Mouse (Mus musculus): ENCODE results near the gene Eif1ad. TPM values are rescaled to one million over a fixed set of nuclear protein-coding genes. Genes with fewer than 3 reads are reported as not detected.

The Eif1ad gene
- polyA plus RNA-seq, 1 experiment from 2014 or later = 99.4 TPM

GRCm38 (mm10) chr19:5356080-5356479 lies 10.5 kb upstream of the Eif1ad start:
- H3K4me3 ChIP-seq = no peak overlapping the region
- DNase-seq (ENCODE audit: low spot score) = no peak
- H3K36me3 ChIP-seq = no peaks in the 10 kb centered on the region
- no peak overlapping the region for H3K27ac ChIP-seq
- H3K9me3 ChIP-seq (replicated peaks) = no peaks in the 10 kb centered on the region
- H3K27me3 ChIP-seq (ENCODE audit: low read depth, poor library complexity, severe bottlenecking) = no peaks in the 10 kb centered on the region
- no peaks in the 10 kb centered on the region for H3K4me1 ChIP-seq
- WGBS = no CpG with 5 or more reads among the region's 1 CpGs

- DNase-seq (ENCODE audit: low spot score) = no peak
- no peak overlapping the region for H3K4me3 ChIP-seq
- WGBS = 84% methylated on average over 2 of the region's 2 CpGs
- no peaks in the 10 kb centered on the region for H3K9me3 ChIP-seq (replicated peaks)
- H3K4me1 ChIP-seq = peaks cover 7% of the 10 kb centered on the region
- H3K36me3 ChIP-seq = peaks cover 26% of the 10 kb centered on the region
- H3K27me3 ChIP-seq (ENCODE audit: low read depth, poor library complexity, severe bottlenecking) = no peaks in the 10 kb centered on the region
- no peak overlapping the region for H3K27ac ChIP-seq
These were observed 4.4 kb upstream of the Eif1ad start for GRCm38 (mm10) chr19:5362186-5362585.

GRCm38 (mm10) chr19:5364124-5364523 lies 2.4 kb upstream of the Eif1ad start:
- Histone ChIP-seq H3K27ac (no peak overlapping the region), H3K36me3 (peaks cover 39% of the 10 kb centered on the region), H3K4me1 (peaks cover 20% of the 10 kb centered on the region), H3K9me3 (replicated peaks) (no peaks in the 10 kb centered on the region), H3K4me3 (no peak overlapping the region), H3K27me3 (ENCODE audit: low read depth, poor library complexity, severe bottlenecking) (no peaks in the 10 kb centered on the region)
- 95% methylated on average over 2 of the region's 2 CpGs for WGBS
- DNase-seq (ENCODE audit: low spot score) = no peak

DNA sequence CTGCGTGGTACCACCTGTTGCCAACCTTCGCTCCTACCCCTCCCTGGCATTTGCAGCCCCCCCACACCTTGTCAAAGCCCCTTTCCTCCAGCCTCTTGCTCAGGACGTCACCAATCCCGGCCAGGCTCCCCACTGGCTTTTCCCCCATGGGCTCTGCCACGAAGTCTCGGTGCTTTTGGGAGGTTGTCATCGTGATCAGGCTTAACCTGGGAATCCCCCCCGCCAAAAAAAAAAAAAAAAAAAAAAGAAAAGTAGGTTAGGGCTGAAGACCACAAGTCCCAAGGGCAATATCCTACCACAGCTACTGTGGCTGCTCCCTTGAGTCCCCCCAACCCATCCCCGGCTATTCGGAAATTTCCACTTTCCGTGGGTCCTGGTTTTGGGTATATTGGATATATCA lies 790 bp upstream of the Eif1ad start:
- 20% methylated on average over 11 of the region's 11 CpGs for WGBS
- Histone ChIP-seq H3K9me3 (replicated peaks) (no peaks in the 10 kb centered on the region), H3K27me3 (ENCODE audit: low read depth, poor library complexity, severe bottlenecking) (no peaks in the 10 kb centered on the region), H3K27ac (peak overlapping the region; percentile 98), H3K4me3 (peak overlapping the region; percentile 94), H3K4me1 (peaks cover 20% of the 10 kb centered on the region), H3K36me3 (peaks cover 56% of the 10 kb centered on the region)
- DNase-seq (ENCODE audit: low spot score) = no peak

DNA sequence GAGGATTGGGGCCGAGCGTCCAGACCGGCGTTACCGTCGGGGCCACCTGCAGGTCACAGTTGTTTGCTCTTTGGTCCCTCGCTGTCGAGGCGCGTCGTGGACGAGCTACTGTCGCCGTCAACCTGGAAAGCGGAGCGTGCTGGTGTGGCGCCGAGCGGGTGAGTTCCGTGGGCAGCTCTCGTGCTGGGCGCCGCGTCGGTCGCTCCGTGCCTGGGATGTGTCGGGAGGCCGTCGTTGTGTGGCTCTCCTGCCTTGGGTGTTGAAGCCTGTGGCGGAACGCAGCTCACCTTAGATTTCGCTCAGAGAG lies 465 bp downstream of the Eif1ad start, which contains the start of gene Banf1:
Gene Banf1, minus strand, starts transcription at position 116 of the 307 bp plus-strand sequence.
- WGBS = under 1% methylated on average over 33 of the region's 33 CpGs
- peaks cover 20% of the 10 kb centered on the region for H3K4me1 ChIP-seq
- no peak for DNase-seq (ENCODE audit: low spot score)
- no peaks in the 10 kb centered on the region for H3K9me3 ChIP-seq (replicated peaks)
- H3K4me3 ChIP-seq = peak within 1 kb of the TSS; percentile 94
- H3K27ac ChIP-seq = peak within 1 kb of the TSS; percentile 98
- peaks cover 68% of the 10 kb centered on the region for H3K36me3 ChIP-seq
- H3K27me3 ChIP-seq (ENCODE audit: low read depth, poor library complexity, severe bottlenecking) = no peaks in the 10 kb centered on the region

DNA sequence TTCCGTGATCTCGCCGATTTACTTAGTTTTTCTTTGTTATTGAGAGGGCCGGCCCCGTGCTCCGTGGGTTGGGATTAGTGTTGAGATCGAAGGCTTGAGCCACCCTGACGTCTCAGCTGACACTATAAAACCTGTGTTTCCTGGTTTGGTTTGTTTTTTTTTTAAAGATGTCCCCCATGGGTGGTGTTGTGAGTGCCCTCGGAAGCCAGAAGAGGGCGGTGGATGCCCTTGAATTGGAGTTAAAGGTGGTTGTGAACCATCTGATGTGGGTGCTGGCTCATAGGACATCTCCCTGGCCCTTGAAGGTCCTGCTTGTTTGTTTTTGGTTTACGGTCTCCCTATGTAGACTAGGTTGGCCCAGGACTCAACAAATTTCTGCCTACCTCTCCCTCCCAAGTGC lies 914 bp downstream of the Eif1ad start:
- H3K27me3 ChIP-seq (ENCODE audit: low read depth, poor library complexity, severe bottlenecking) = no peaks in the 10 kb centered on the region
- peak overlapping the region; percentile 94 for H3K4me3 ChIP-seq
- H3K9me3 ChIP-seq (replicated peaks) = no peaks in the 10 kb centered on the region
- DNase-seq (ENCODE audit: low spot score) = no peak
- 13% methylated on average over 11 of the region's 11 CpGs for WGBS
- peaks cover 20% of the 10 kb centered on the region for H3K4me1 ChIP-seq
- H3K27ac ChIP-seq = peak overlapping the region; percentile 98
- peaks cover 73% of the 10 kb centered on the region for H3K36me3 ChIP-seq

DNA sequence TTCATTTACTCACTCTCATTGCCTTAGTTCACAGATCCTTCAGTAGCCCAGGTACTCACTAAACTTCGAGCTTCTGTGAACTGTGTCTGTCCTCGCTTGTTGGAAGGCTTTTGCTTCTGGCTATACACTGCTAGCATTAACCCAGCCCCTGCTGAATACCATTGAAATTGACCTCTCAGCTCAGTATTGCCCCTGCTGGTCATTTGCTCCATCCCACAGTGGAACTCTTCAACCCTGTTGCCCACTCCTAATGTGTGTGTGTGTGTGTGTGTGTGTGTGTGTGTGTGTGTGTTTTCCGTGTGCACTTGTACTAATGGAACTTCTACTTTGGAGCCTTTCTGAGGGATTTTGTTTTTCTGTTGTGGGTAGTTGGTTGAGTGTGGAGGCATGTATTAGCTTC lies 4.4 kb downstream of the Eif1ad start:
- Histone ChIP-seq H3K9me3 (replicated peaks) (no peaks in the 10 kb centered on the region), H3K36me3 (peaks cover 81% of the 10 kb centered on the region), H3K27ac (no peak overlapping the region), H3K27me3 (ENCODE audit: low read depth, poor library complexity, severe bottlenecking) (no peaks in the 10 kb centered on the region), H3K4me1 (peaks cover 13% of the 10 kb centered on the region), H3K4me3 (no peak overlapping the region)
- WGBS = 93% methylated on average over 3 of the region's 3 CpGs
- no peak for DNase-seq (ENCODE audit: low spot score)

GRCm38 (mm10) chr19:5372724-5373123 lies 6.2 kb downstream of the Eif1ad start:
- DNase-seq (ENCODE audit: low spot score) = no peak
- H3K4me3 ChIP-seq = no peak overlapping the region
- 92% methylated on average over 7 of the region's 7 CpGs for WGBS
- H3K9me3 ChIP-seq (replicated peaks) = no peaks in the 10 kb centered on the region
- peaks cover 96% of the 10 kb centered on the region for H3K36me3 ChIP-seq
- no peak overlapping the region for H3K27ac ChIP-seq
- peaks cover 10% of the 10 kb centered on the region for H3K4me1 ChIP-seq
- no peaks in the 10 kb centered on the region for H3K27me3 ChIP-seq (ENCODE audit: low read depth, poor library complexity, severe bottlenecking)

GRCm38 (mm10) chr19:5374177-5374576 lies 7.6 kb downstream of the Eif1ad start:
- no peaks in the 10 kb centered on the region for H3K4me1 ChIP-seq
- H3K27me3 ChIP-seq (ENCODE audit: low read depth, poor library complexity, severe bottlenecking) = no peaks in the 10 kb centered on the region
- no peaks in the 10 kb centered on the region for H3K9me3 ChIP-seq (replicated peaks)
- peaks cover 97% of the 10 kb centered on the region for H3K36me3 ChIP-seq
- no peak overlapping the region for H3K4me3 ChIP-seq
- 85% methylated on average over 4 of the region's 4 CpGs for WGBS
- no peak for DNase-seq (ENCODE audit: low spot score)
- no peak overlapping the region for H3K27ac ChIP-seq

- H3K27me3 ChIP-seq (ENCODE audit: low read depth, poor library complexity, severe bottlenecking) = no peaks in the 10 kb centered on the region
- no peak for DNase-seq (ENCODE audit: low spot score)
- peaks cover 97% of the 10 kb centered on the region for H3K36me3 ChIP-seq
- 73% methylated on average over 4 of the region's 4 CpGs for WGBS
- H3K4me3 ChIP-seq = no peak overlapping the region
- no peak overlapping the region for H3K27ac ChIP-seq
- H3K9me3 ChIP-seq (replicated peaks) = no peaks in the 10 kb centered on the region
- no peaks in the 10 kb centered on the region for H3K4me1 ChIP-seq
These were observed 8.2 kb downstream of the Eif1ad start for GRCm38 (mm10) chr19:5374748-5375147.

- H3K36me3 ChIP-seq = peaks cover 97% of the 10 kb centered on the region
- WGBS = 88% methylated on average over 1 of the region's 1 CpGs
These were observed 10.9 kb downstream of the Eif1ad start for GRCm38 (mm10) chr19:5377446-5377845.

GRCm38 (mm10) chr19:5383326-5383725 lies 16.8 kb downstream of the Eif1ad start:
- Histone ChIP-seq H3K36me3 (peaks cover 85% of the 10 kb centered on the region), H3K4me1 (peaks cover 13% of the 10 kb centered on the region), H3K27ac (no peak overlapping the region), H3K4me3 (no peak overlapping the region), H3K27me3 (ENCODE audit: low read depth, poor library complexity, severe bottlenecking) (no peaks in the 10 kb centered on the region), H3K9me3 (replicated peaks) (no peaks in the 10 kb centered on the region)
- WGBS = 96% methylated on average over 12 of the region's 12 CpGs
- DNase-seq (ENCODE audit: low spot score) = no peak

More at GRCm38 (mm10) chr19:5377446-5377845, 10.9 kb downstream of the Eif1ad start:
- DNase-seq (ENCODE audit: low spot score) = no peak
- H3K4me3 ChIP-seq = no peak overlapping the region
- H3K4me1 ChIP-seq = no peaks in the 10 kb centered on the region
- H3K9me3 ChIP-seq (replicated peaks) = no peaks in the 10 kb centered on the region
- no peak overlapping the region for H3K27ac ChIP-seq
- H3K27me3 ChIP-seq (ENCODE audit: low read depth, poor library complexity, severe bottlenecking) = no peaks in the 10 kb centered on the region

- no peak overlapping the region for H3K27ac ChIP-seq
- H3K27me3 ChIP-seq (ENCODE audit: low read depth, poor library complexity, severe bottlenecking) = no peaks in the 10 kb centered on the region
- peaks cover 20% of the 10 kb centered on the region for H3K4me1 ChIP-seq
- WGBS = 94% methylated on average over 8 of the region's 8 CpGs
- no peak for DNase-seq (ENCODE audit: low spot score)
- peaks cover 71% of the 10 kb centered on the region for H3K36me3 ChIP-seq
- H3K4me3 ChIP-seq = no peak overlapping the region
- no peaks in the 10 kb centered on the region for H3K9me3 ChIP-seq (replicated peaks)
These were observed 18.2 kb downstream of the Eif1ad start for GRCm38 (mm10) chr19:5384715-5385114.

DNA sequence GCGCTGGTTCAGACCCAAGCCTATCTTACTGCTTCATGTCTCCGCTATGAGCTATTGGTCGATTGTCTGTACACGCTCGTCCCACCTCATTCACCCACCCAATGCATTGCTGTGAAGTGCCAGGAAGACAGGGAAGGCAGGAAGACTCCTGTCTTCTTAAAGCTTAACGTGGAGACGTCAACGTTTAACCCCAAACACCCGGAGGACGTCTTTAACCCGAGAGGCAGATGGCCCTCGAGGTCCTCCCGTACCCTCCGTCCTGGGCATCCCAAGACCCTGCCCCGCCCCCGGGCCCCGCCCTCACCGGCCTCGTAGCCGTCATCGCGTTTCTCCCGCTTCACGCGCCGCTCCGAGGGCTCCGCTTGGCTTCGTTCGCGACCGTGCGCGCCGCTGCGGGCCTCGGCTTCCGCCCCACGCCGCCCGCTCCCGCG lies 21.5 kb downstream of the Eif1ad start:
- Histone ChIP-seq H3K9me3 (replicated peaks) (no peaks in the 10 kb centered on the region), H3K36me3 (peaks cover 38% of the 10 kb centered on the region), H3K4me3 (peak overlapping the region; percentile 100), H3K27me3 (ENCODE audit: low read depth, poor library complexity, severe bottlenecking) (no peaks in the 10 kb centered on the region), H3K27ac (peak overlapping the region; percentile 92), H3K4me1 (peaks cover 36% of the 10 kb centered on the region)
- under 1% methylated on average over 43 of the region's 43 CpGs for WGBS
- DNase-seq (ENCODE audit: low spot score) = peak; percentile 60

Data from limb, embryonic 10.5 days (tissue).